Mouse (Mus musculus) intestine, embryonic 14.5 days (tissue): ENCODE results near the gene Mettl7a2. TPM values are rescaled to one million over a fixed set of nuclear protein-coding genes. Genes with fewer than 3 reads are reported as not detected.
"Not testable (repeated sequence)": the region's sequence is repeated elsewhere in the genome, so short reads cannot be mapped to it uniquely, and the experiment has no call there.

Source experiments
- ATAC-seq: fragments of 200-750 bp; cut with Nextera tagmentation; replicated peaks from 2 replicates; pipeline ENCODE4 v1.8.0; 2017; ENCODE audit warnings: low read depth, moderate number of reproducible peaks, moderate TSS enrichment, moderate library complexity; ENCODE audit not compliant: low FRiP score, low TSS enrichment
- DNase-seq: peaks from one replicate; pipeline ENCODE4 v3.0.0-alpha.2; 2018; ENCODE audit warnings: low spot score
- H3K27ac ChIP-seq: fragments of 300-500 bp; sonication (generic); 2 replicates; pipeline ENCODE4 v1.5.1; 2014; ENCODE audit warnings: low read depth, mild to moderate bottlenecking, control low read depth
- H3K27me3 ChIP-seq: fragments of 300-500 bp; sonication (generic); replicated peaks from 2 replicates; pipeline ENCODE4 v1.6.1; 2014; ENCODE audit warnings: low read length, control low read depth; ENCODE audit not compliant: control insufficient read depth, insufficient read depth
- H3K36me3 ChIP-seq: fragments of 300-500 bp; sonication (generic); 2 replicates; pipeline ENCODE4 v1.6.1; 2014; ENCODE audit warnings: low read length, control low read depth; ENCODE audit not compliant: control insufficient read depth, insufficient read depth
- H3K4me1 ChIP-seq: fragments of 300-500 bp; sonication (generic); replicated peaks from 2 replicates; pipeline ENCODE4 v1.6.1; 2014; ENCODE audit warnings: low read length, control low read depth, mixed read lengths; ENCODE audit not compliant: control insufficient read depth, insufficient read depth
- H3K4me2 ChIP-seq: fragments of 300-500 bp; sonication (generic); 2 replicates; pipeline ENCODE4 v1.6.1; 2014; ENCODE audit warnings: low read length
- H3K4me3 ChIP-seq: fragments of 300-500 bp; sonication (generic); 2 replicates; pipeline ENCODE4 v1.5.1; 2014; ENCODE audit warnings: low read depth, low read length, control low read depth, mixed read lengths
- H3K9ac ChIP-seq: fragments of 300-500 bp; sonication (generic); 2 replicates; pipeline ENCODE4 v1.6.1; 2014; ENCODE audit warnings: mild to moderate bottlenecking, low read length
- H3K9me3 ChIP-seq: fragments of 300-500 bp; sonication (generic); 2 replicates; pipeline ENCODE4 v1.6.1; 2016; ENCODE audit warnings: low read length, control low read depth; ENCODE audit not compliant: control insufficient read depth
- WGBS: fragments of 180-500 bp; shearing (Covaris S2); extraction: QIAGEN DNeasy Blood & Tissue Kit; methylation state at CpG from one replicate; pipeline ENCODE4 v1.1.7; 2014; 5-methylcytosine and 5-hydroxymethylcytosine counted together
- polyA plus RNA-seq: library from polyadenylated mRNA; unstranded; fragments of >200 nt; fragmentation: Nextera tagmentation; extraction: Ambion mirVana; gene quantifications from 2 replicates; pipeline ENCODE4 v1.2.1, GENCODE M21; 2014

Mettl7a2 gene
- polyA plus RNA-seq, 1 experiment from 2014 or later = not detected

DNA sequence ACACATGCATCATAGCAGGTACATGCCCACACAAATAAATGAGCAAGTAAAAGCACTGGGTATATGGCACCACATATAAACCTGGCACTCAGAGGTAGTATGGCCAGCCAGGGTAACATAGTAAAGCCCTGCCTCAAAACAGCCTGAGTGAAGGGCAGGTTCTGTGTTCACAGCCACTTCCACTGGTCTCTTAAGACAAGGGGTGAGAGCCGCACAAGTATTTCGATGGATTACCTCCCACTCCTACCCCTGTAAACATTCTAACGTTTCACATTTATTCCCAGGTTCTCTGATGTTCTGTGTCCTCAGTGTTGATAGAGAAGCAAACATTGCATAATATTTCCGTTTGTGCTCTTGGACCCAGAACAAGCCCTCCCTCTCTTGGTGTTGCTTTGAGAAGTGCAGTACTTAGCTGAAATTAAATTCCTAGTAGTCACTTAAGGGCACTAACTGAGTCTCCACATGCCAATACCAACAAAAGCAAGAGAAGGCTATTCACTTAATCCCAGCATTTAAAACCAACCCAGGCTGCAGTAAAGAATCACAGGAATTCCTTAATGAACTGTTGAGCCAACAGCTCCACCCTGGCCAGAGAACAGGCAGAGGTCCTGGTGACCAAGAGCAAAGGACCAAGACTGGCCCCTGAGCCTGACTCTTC, 34.9 kb upstream of the Mettl7a2 start:
- not testable (repeated sequence) for H3K9me3 ChIP-seq, H3K9ac ChIP-seq, DNase-seq, H3K4me3 ChIP-seq, H3K36me3 ChIP-seq, H3K4me1 ChIP-seq, ATAC-seq, H3K27ac ChIP-seq, H3K4me2 ChIP-seq, H3K27me3 ChIP-seq
- 32% methylated on average over 4 of the region's 4 CpGs for WGBS

DNA sequence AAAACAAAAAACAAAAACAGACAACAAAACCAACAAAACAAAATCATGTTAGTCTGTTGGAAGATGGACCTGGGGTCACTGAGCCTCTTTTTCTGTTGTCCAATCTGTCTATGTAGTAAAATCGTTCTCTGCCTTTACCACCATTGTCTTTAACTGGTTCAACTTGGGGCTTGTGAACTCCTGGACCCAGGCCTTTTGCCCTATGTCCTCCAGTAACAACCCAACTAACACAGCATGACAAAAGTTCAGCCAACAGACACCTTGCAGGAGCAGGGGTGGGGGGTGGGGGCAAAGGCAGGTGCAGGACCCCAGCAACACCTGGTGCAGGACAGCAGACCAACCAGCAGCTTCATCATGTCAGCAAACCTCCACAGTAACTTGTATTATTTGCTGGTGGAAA, 33.1 kb upstream of the Mettl7a2 start:
- peak overlapping the region; percentile 70 for H3K27ac ChIP-seq
- 80% methylated on average over 1 of the region's 1 CpGs for WGBS
- H3K4me2 ChIP-seq = 0 out of 2 replicates have a peak overlapping the region, but pooled peaks have one; percentile 11
- H3K9ac ChIP-seq = no peak overlapping the region
- H3K36me3 ChIP-seq = no peaks in the 10 kb centered on the region
- ATAC-seq = no peak
- H3K27me3 ChIP-seq = no peaks in the 10 kb centered on the region
- DNase-seq = no peak
- H3K4me3 ChIP-seq = no peak overlapping the region
- H3K9me3 ChIP-seq = no peaks in the 10 kb centered on the region
- H3K4me1 ChIP-seq = peaks cover 5% of the 10 kb centered on the region; the same call in 1 of the 2 replicates

DNA sequence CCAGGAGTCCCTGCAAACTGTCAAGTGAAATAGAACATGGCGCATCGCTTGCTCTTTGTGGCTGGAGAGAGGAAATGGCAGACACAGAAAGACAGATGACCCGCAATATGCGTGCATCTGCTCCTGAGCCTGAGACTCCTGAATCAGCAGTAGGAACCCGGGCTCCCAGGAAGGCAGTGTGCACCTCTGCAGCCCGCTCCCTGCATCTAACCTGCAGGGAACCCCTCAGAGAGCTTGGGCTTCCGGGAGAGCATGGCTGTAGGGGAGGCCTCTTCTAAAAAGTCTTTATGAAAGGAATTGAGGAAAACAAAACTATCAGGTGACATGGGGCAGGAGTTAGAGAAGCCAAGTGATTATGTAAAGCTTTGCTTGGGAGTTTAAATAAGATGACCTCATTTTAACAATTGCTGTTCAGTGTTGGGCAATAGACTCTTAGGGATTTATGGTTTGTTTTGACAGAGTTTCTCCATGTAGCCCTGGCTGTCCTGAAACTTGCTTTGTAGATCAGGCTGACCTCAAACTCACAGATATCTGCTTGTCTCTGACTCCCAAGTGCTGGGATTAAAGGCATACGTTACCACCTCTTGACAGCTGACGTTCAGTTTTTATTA, 32.6 kb upstream of the Mettl7a2 start:
- Histone ChIP-seq H3K4me2 (0 out of 2 replicates have a peak overlapping the region, but pooled peaks have one; percentile 11), H3K9me3 (no peaks in the 10 kb centered on the region), H3K27ac (peak overlapping the region; percentile 70), H3K36me3 (no peaks in the 10 kb centered on the region), H3K4me1 (peaks cover 5% of the 10 kb centered on the region; the same call in 1 of the 2 replicates), H3K4me3 (no peak overlapping the region), H3K9ac (no peak overlapping the region), H3K27me3 (no peaks in the 10 kb centered on the region)
- DNase-seq (peak; percentile 61), ATAC-seq (0 out of 2 replicates have a peak, but pooled peaks have one; percentile 40)
- WGBS = 33% methylated on average over 9 of the region's 9 CpGs

DNA sequence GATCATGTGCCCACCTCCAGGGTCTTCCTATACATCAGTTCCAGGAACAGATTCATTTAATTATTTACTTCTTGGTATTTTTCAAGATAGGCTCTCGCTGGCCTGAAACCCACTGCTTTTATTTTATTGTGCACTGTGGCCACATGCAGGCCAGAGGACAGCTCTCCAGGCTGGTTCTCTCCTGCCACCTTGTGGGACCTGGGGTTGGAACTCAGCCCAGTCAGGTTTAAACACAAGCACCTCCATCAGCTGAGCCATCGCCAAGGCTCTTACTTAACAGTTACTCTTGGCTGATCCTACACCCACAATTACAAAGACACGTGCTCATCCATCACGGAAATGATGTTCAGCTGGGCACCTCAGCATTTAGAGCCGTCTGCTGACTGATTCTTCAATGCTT, 31.9 kb upstream of the Mettl7a2 start:
- Histone ChIP-seq H3K27me3 (no peaks in the 10 kb centered on the region), H3K27ac (no peak overlapping the region)
- no peak for DNase-seq

DNA sequence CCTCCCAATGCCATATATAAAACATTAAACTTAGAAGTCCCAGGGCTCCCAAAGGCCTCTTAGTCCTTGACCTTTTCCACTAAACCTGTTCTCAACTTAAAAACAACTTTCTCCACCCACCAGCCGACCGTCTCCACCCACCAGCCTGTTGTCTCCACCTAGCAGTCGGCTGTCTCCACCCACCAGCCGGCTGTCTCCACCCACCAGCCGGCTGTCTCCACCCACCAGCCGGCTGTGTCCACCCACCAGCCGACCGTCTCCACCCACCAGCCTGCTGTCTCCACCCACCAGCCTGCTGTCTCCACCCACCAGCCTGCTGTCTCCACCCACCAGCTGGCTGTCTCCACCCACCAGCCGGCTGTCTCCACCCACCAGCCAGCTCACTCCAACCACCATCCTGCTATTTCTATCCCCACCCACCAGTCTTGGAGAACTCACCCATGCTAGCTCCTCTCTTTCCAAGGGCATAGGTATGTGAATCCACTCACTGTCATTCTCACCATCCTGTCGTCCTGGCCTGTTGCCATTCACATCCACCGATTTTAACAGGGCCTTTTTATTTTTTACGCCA, 28.9 kb upstream of the Mettl7a2 start:
- Histone ChIP-seq H3K36me3 (no peaks in the 10 kb centered on the region), H3K4me3 (no peak overlapping the region), H3K9ac (no peak overlapping the region), H3K27me3 (no peaks in the 10 kb centered on the region), H3K9me3 (no peaks in the 10 kb centered on the region), H3K4me1 (peaks cover 5% of the 10 kb centered on the region; the same call in 1 of the 2 replicates), H3K27ac (no peak overlapping the region), H3K4me2 (no peak overlapping the region)
- ATAC-seq (no peak), DNase-seq (no peak)
- WGBS = 72% methylated on average over 12 of the region's 12 CpGs

More for the DNA sequence above, 31.9 kb upstream of the Mettl7a2 start:
- Histone ChIP-seq H3K36me3 (no peaks in the 10 kb centered on the region), H3K4me3 (no peak overlapping the region), H3K4me2 (no peak overlapping the region), H3K9ac (no peak overlapping the region), H3K9me3 (no peaks in the 10 kb centered on the region), H3K4me1 (peaks cover 5% of the 10 kb centered on the region; the same call in 1 of the 2 replicates)
- ATAC-seq = no peak; the same call in 1 of the 2 replicates
- 40% methylated on average over 5 of the region's 5 CpGs for WGBS

DNA sequence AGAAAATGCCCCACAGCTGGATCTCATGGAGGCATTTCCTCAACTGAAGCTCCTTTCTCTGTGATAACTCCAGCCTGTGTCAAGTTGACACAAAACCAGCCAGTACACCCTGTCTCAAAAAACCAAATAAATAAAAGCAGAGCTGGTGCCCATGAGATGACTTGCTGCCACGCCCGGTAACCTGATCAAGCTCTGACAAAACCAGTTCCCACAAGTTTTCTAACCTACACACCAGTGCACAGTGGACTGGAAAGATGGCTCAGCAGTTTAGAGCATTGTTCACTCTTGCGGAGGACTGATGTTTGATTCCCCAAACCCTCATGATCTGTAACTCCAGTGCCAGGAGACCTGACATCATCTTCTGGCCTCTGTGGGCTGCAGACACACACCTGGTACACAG, 27.8 kb upstream of the Mettl7a2 start:
- H3K9ac ChIP-seq = no peak overlapping the region
- no peak overlapping the region for H3K4me3 ChIP-seq
- no peaks in the 10 kb centered on the region for H3K27me3 ChIP-seq
- ATAC-seq (no peak), DNase-seq (no peak)
- H3K27ac ChIP-seq = no peak overlapping the region
- WGBS = 87% methylated on average over 3 of the region's 3 CpGs
- no peaks in the 10 kb centered on the region for H3K36me3 ChIP-seq
- no peaks in the 10 kb centered on the region for H3K9me3 ChIP-seq
- no peak overlapping the region for H3K4me2 ChIP-seq
- H3K4me1 ChIP-seq = peaks cover 2% of the 10 kb centered on the region; the same call in 1 of the 2 replicates

DNA sequence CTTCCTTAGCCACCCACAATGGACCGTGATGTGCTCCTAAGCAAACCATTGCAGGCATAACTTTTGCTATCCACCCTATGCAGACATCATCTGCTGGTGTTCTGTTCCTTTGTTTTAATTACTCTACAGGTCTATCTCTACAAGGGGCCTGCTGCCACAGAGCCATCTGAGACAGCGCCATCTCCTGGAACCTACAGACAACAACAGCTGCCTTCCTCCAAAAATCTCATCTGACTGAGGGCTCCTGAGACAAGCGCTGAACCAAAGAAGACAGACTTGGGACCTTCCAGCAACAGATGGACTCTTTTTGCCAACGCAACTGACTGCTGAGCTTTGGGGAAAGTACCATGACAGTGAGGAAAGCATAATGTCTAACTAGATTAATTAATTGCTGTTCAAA, 24.9 kb upstream of the Mettl7a2 start:
- ATAC-seq, H3K27me3 ChIP-seq, H3K9me3 ChIP-seq, H3K4me3 ChIP-seq, DNase-seq, H3K4me1 ChIP-seq, H3K36me3 ChIP-seq, H3K9ac ChIP-seq, H3K27ac ChIP-seq, H3K4me2 ChIP-seq: not testable (repeated sequence)
- 66% methylated on average over 3 of the region's 4 CpGs for WGBS

DNA sequence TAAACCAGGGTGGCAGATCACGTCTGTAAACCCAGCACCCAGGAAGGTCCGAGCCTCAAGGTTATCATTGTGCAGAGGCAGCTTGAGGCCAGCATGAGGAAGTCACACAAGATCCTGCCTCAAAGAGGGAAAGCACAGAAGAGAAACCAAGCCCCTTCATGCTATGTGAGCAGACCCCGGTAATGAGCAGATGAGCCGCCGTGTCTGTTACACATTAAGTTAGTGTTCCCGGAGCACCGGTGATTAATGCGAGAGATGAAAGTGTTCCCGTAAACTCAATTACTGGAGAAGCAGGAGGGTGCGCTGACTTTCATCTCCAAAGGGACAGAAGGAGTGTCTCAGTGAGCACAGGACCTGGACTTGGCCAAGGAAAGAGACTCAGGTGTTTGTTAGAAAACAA, 23.7 kb upstream of the Mettl7a2 start:
- 52% methylated on average over 10 of the region's 10 CpGs for WGBS
- not testable (repeated sequence) for ATAC-seq

More for the DNA sequence above, 23.7 kb upstream of the Mettl7a2 start:
- not testable (repeated sequence) for H3K4me3 ChIP-seq, H3K27me3 ChIP-seq, H3K9ac ChIP-seq, H3K4me2 ChIP-seq, H3K4me1 ChIP-seq, H3K9me3 ChIP-seq, H3K27ac ChIP-seq, H3K36me3 ChIP-seq, DNase-seq
